Mouse (Mus musculus) liver (tissue): Measurements from ENCODE around the gene Rpl26.
A peak's percentile ranks its signal among the peaks of the same experiment; 100 is the strongest.
"Not testable (repeated sequence)": the region's sequence is repeated elsewhere in the genome, so short reads cannot be mapped to it uniquely, and the experiment has no call there.

Experiments
- DNase-seq: peaks from one replicate; pipeline ENCODE4 v3.0.0-alpha.2; 2020; ENCODE audit warnings: mixed read lengths

Rpl26 gene

GRCm38 (mm10) chr11:68924749-68925148, 23.4 kb downstream of the Rpl26 start:
- no peak for DNase-seq

GRCm38 (mm10) chr11:68926981-68927380, 25.6 kb downstream of the Rpl26 start, which contains the start of gene Odf4:
Gene Odf4, minus strand, starts transcription at chr11:68927081.
- no peak for DNase-seq

- no peak for DNase-seq
These were observed 28.6 kb downstream of the Rpl26 start for GRCm38 (mm10) chr11:68929947-68930346.

- DNase-seq: no peak
These were observed 32.6 kb downstream of the Rpl26 start for GRCm38 (mm10) chr11:68933885-68934507.

GRCm38 (mm10) chr11:68936951-68937350, 35.6 kb downstream of the Rpl26 start:
- DNase-seq: not testable (repeated sequence)

GRCm38 (mm10) chr11:68939451-68940304, 38.3 kb downstream of the Rpl26 start:
- DNase-seq: peak; percentile 84

- no peak for DNase-seq
These were observed 39.1 kb downstream of the Rpl26 start for GRCm38 (mm10) chr11:68940516-68940915.

- DNase-seq: no peak
These were observed 41.3 kb downstream of the Rpl26 start for GRCm38 (mm10) chr11:68942731-68943130.

GRCm38 (mm10) chr11:68945245-68945644, 43.9 kb downstream of the Rpl26 start:
- no peak for DNase-seq

GRCm38 (mm10) chr11:68946001-68946400, 44.6 kb downstream of the Rpl26 start:
- no peak for DNase-seq

GRCm38 (mm10) chr11:68946806-68947440, 45.5 kb downstream of the Rpl26 start:
- no peak for DNase-seq

GRCm38 (mm10) chr11:68947542-68947993, 46.2 kb downstream of the Rpl26 start:
- no peak for DNase-seq

GRCm38 (mm10) chr11:68953903-68954302, 52.5 kb downstream of the Rpl26 start:
- DNase-seq: no peak

- DNase-seq: no peak
These were observed 53.0 kb downstream of the Rpl26 start for GRCm38 (mm10) chr11:68954408-68954807.

- no peak for DNase-seq
These were observed 54.1 kb downstream of the Rpl26 start for GRCm38 (mm10) chr11:68955473-68955872.

- no peak for DNase-seq
These were observed 54.7 kb downstream of the Rpl26 start for GRCm38 (mm10) chr11:68956107-68956506.
